Mouse (Mus musculus) G1E (cell line): ENCODE results near the gene Kcnab1. TPM values are rescaled to one million over a fixed set of nuclear protein-coding genes. Genes with fewer than 3 reads are reported as not detected.

Experiments
- ATAC-seq: 2 replicates; pipeline ENCODE4 v1.8.0; 2016; ENCODE audit warnings: mild to moderate bottlenecking; ENCODE audit not compliant: insufficient number of reproducible peaks, poor library complexity, low FRiP score, severe bottlenecking; ENCODE audit errors: extremely low read depth
- DNase-seq: peaks from one replicate; pipeline ENCODE4 v3.0.0; 2012; ENCODE audit warnings: low spot score
- H3K27me3 ChIP-seq: 2 replicates; pipeline ENCODE4 v1.6.1; 2012; ENCODE audit warnings: mild to moderate bottlenecking, low read length, inconsistent platforms; ENCODE audit not compliant: insufficient read depth
- H3K36me3 ChIP-seq: replicated peaks from 2 replicates; pipeline ENCODE3; 2012; ENCODE audit warnings: mild to moderate bottlenecking, inconsistent platforms
- H3K4me1 ChIP-seq: 2 replicates; pipeline ENCODE4 v1.6.1; 2012; ENCODE audit warnings: low read depth, low read length, inconsistent platforms, mixed read lengths; ENCODE audit not compliant: insufficient read depth
- H3K4me3 ChIP-seq: 2 replicates; pipeline ENCODE4 v1.5.1; 2012; ENCODE audit warnings: low read depth, mild to moderate bottlenecking, inconsistent platforms, low read length, moderate library complexity, mixed read lengths
- H3K9me3 ChIP-seq: replicated peaks from 2 replicates; pipeline ENCODE4 v1.6.1; 2012; ENCODE audit warnings: inconsistent platforms
- CTCF ChIP-seq: IDR thresholded peaks from 2 replicates; pipeline ENCODE4 v1.5.1; 2012; ENCODE audit warnings: low read depth, low read length, inconsistent platforms, mixed read lengths
- GATA1 ChIP-seq: IDR thresholded peaks from 2 replicates; pipeline ENCODE4 v1.6.1; 2012; ENCODE audit warnings: borderline replicate concordance, low read length, inconsistent platforms, mixed read lengths
- GATA2 ChIP-seq: IDR thresholded peaks from 2 replicates; pipeline ENCODE4 v1.6.1; 2012; ENCODE audit warnings: low read depth, low read length, inconsistent platforms, borderline replicate concordance
- POLR2AphosphoS5 ChIP-seq: IDR thresholded peaks from 2 replicates; pipeline ENCODE4 v1.6.1; 2012; ENCODE audit warnings: low read depth, low read length, inconsistent platforms; ENCODE audit not compliant: insufficient replicate concordance
- TAL1 ChIP-seq: conservative IDR thresholded peaks from 2 replicates; pipeline ENCODE4 v1.6.1; 2012; ENCODE audit warnings: low read depth, low read length, inconsistent platforms, mixed read lengths
- polyA plus RNA-seq: library from polyadenylated mRNA; stranded (reverse); fragments of >175 nt; gene quantifications from 2 replicates; pipeline ENCODE4 v1.2.3, GENCODE M21; 2012
- total RNA-seq, 2 experiments: library from RNA; stranded (forward) in 1 of 2; stranded (reverse) in 1 of 2; fragments of 200-1000 nt in 1 of 2; fragments of >200 nt in 1 of 2; fragmentation: Nextera tagmentation in 1 of 2; gene quantifications; 2 replicates each; pipeline ENCODE4 v1.2.3; 2014 to 2017

Kcnab1 gene
- total and polyA plus RNA-seq, 3 experiments, result 0.22 TPM; not detected in 2

DNA sequence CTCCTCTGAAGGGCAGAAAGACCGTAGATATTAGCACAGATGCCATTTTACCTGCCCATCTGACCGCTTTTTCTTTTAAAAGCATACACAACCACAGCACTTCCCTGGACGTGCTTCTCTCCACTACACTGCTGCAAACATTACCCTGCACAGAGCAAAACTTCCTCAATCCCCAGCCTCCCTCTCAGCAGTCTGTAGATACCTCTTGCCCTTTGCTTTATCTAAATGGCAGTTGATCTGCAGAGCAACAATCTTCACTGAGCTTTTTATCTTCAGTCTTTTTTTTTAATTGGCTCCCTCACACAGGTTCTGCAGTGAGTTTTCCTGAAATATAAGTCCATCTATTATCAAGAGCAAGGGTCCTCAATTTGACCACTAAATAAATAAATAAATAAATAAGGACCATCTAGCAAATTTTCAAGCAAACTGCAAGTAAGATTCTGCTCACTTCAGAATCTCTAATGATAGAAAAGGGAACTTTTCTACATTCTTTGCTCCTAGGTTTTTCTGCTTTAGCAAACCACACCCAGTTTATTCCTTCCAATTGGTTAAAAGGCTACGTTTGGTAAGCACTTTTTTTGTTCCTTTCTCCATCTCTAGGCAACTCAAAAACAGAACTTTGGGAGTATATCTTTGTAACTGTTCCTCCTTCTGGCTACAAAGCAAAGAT lies 287.8 kb downstream of the Kcnab1 start:
- ATAC-seq (no peak), DNase-seq (no peak)
- no peak overlapping the region for H3K4me3 ChIP-seq
- no peaks in the 10 kb centered on the region for H3K9me3 ChIP-seq
- H3K27me3 ChIP-seq, result peaks cover 10% of the 10 kb centered on the region; the same call in 1 of the 2 replicates
- no peak for TF ChIP-seq CTCF
- H3K36me3 ChIP-seq, result no peaks in the 10 kb centered on the region
- H3K4me1 ChIP-seq, result no peaks in the 10 kb centered on the region; the same call in none of the 2 replicates

DNA sequence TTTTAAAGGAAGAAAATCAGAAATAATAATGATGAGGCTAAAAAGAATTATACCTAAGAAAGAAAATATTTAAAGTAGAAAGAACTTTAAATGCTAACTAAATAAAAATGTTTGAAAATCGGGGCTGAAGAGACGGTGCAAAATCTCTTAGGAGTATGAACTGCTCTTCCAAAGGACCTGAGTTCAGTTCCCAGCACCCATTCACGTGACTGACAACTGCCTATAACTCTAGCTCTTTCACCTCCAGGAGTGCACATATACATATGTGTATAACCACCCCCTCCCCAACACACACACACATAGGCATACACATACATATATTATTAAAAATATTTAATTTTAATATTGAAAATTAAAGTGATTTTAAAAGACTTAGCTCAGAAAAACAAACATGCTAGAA lies 288.4 kb downstream of the Kcnab1 start:
- TF ChIP-seq GATA2 (no peak), GATA1 (no peak), TAL1 (no peak), POLR2AphosphoS5 (no peak), CTCF (no peak)
- Histone ChIP-seq H3K36me3 (no peaks in the 10 kb centered on the region), H3K27me3 (peaks cover 10% of the 10 kb centered on the region; the same call in 1 of the 2 replicates), H3K4me1 (no peaks in the 10 kb centered on the region; the same call in none of the 2 replicates), H3K9me3 (no peaks in the 10 kb centered on the region), H3K4me3 (no peak overlapping the region)
- no peak for DNase-seq
- ATAC-seq, result no peak

DNA sequence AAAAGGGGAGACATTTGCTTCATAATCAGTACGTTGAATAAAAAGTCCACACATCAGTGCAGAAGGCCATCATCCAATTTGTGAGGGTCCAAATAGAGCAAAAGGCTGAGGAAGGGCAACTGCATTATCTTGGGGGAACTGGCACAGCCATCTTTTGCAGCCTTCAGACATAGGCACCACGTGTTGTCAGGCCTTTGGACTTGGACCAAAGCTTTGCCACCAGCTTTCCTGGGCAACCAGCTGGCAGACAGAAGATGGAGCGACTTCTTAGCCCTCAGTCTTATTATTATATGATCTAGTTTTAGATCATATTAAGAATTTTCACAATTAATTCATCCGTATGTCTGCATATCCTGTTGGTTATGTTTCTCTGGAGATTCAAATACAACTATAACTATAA lies 296.6 kb downstream of the Kcnab1 start:
- no peak for DNase-seq
- TF ChIP-seq GATA1, result no peak
- TF ChIP-seq CTCF, result no peak
- TF ChIP-seq POLR2AphosphoS5, result no peak
- TF ChIP-seq GATA2, result no peak
- no peak for TF ChIP-seq TAL1

DNA sequence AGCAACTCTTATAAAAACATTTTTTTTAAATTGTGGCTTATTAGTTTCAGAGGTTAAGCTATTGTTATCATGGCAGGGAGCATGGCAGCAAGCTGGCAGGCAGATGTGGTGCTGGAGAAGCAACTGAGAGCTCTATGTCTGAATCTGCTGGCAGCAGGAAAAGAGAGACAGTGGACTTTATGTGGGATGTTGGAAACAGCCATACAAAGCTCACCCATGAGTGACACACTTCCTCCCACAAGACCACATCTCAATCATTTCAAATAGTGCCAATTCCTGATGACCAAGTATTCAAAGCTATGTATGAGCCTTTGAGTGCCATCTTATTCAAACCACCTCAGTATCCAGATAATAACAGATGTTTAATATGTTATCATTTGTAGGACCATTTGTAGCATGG lies 298.7 kb downstream of the Kcnab1 start:
- H3K4me3 ChIP-seq, result no peak overlapping the region
- DNase-seq, result no peak
- H3K27me3 ChIP-seq, result peaks cover 21% of the 10 kb centered on the region
- H3K36me3 ChIP-seq, result no peaks in the 10 kb centered on the region
- H3K4me1 ChIP-seq, result no peaks in the 10 kb centered on the region
- H3K9me3 ChIP-seq, result no peaks in the 10 kb centered on the region
- TF ChIP-seq POLR2AphosphoS5 (no peak), TAL1 (no peak), CTCF (no peak), GATA2 (no peak), GATA1 (no peak)
- no peak for ATAC-seq

More for the DNA sequence above, 296.6 kb downstream of the Kcnab1 start:
- H3K4me3 ChIP-seq, result no peak overlapping the region
- H3K27me3 ChIP-seq, result peaks cover 21% of the 10 kb centered on the region
- no peaks in the 10 kb centered on the region for H3K9me3 ChIP-seq
- no peak for ATAC-seq
- no peaks in the 10 kb centered on the region for H3K4me1 ChIP-seq
- no peaks in the 10 kb centered on the region for H3K36me3 ChIP-seq

DNA sequence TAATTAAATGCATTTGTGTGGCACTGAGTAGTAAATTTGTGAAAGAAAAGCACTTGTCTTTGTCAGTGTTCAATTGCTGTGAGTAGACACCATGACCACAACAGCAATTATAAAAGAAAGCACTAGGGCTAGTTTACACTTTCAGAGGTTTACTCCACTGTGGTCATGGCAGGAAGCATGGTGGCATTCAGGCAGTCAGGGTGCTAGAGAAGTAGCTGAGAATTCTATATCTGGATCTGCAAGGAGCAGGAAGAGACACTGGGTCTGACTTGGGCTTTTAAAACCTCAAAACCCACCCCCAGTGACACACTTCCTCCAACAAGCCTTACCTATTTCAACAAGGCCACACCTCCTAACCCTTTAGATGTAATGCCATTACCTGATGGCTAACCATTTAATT lies 307.4 kb downstream of the Kcnab1 start:
- H3K9me3 ChIP-seq, result no peaks in the 10 kb centered on the region
- H3K4me3 ChIP-seq, result no peak overlapping the region
- no peaks in the 10 kb centered on the region for H3K36me3 ChIP-seq
- DNase-seq, result no peak
- no peak for ATAC-seq
- TF ChIP-seq CTCF (no peak), TAL1 (no peak), GATA1 (no peak), GATA2 (no peak), POLR2AphosphoS5 (no peak)
- H3K4me1 ChIP-seq, result no peaks in the 10 kb centered on the region
- H3K27me3 ChIP-seq, result peaks cover 2% of the 10 kb centered on the region; the same call in 1 of the 2 replicates

DNA sequence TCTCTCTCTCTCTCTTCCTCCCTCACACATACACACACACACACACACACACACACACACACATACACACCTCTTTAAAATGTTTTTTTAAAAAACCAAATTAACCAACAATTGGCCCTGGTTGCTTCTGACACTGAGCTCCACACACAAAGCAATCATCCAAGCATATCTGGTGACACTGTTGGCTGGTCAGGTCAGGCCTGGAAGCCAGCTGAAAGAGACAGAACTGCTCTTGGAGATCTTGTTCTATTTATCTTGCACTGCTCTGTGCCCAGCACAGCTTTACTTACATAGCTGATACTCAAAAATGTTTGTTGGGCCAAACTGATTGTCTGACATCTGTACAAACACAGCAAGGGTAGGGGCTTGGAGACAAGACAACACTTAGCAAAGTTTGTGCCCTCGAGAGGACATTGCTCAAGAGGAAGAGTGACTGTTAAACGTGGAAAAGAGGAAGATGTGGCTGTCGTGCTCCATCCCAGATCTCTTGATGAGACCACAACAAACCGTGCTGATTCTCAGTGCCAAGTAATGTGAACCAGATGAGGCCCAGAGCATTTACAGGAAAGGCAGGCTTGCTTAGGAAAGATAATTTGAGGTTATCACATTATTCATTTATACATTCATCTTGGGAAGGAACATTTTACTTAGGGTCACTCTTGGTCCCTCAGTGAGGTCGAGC lies 308.9 kb downstream of the Kcnab1 start:
- ATAC-seq (no peak), DNase-seq (no peak)
- Histone ChIP-seq H3K4me3 (no peak overlapping the region), H3K27me3 (no peaks in the 10 kb centered on the region), H3K36me3 (no peaks in the 10 kb centered on the region), H3K4me1 (no peaks in the 10 kb centered on the region), H3K9me3 (no peaks in the 10 kb centered on the region)
- TF ChIP-seq CTCF (no peak), TAL1 (no peak), POLR2AphosphoS5 (no peak), GATA2 (no peak), GATA1 (no peak)

DNA sequence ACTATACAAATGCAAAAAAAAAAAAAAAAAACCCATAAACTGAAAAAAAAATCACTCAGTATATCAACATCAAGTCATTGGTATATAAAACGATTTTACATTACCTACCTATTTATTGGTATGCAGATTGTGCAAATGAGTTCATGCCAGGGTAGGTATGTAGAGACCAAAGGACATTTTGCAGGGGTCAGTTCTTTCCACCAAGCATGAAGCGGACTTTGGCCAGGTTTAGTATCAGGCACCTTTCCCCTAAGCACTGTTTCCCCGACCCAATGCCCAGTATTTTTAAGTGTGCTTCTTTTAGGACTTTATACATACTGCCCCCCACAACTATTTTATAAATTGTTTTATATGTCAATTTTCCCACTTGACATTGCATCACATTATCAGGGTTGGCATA lies 310.5 kb downstream of the Kcnab1 start:
- H3K27me3 ChIP-seq, result no peaks in the 10 kb centered on the region
- no peaks in the 10 kb centered on the region for H3K4me1 ChIP-seq
- H3K9me3 ChIP-seq, result no peaks in the 10 kb centered on the region
- TF ChIP-seq CTCF, result no peak
- TF ChIP-seq GATA2, result no peak
- no peak for TF ChIP-seq TAL1
- H3K4me3 ChIP-seq, result no peak overlapping the region
- DNase-seq, result no peak
- ATAC-seq, result no peak
- H3K36me3 ChIP-seq, result no peaks in the 10 kb centered on the region
